Mouse (Mus musculus) limb, embryonic 14.5 days (tissue): Measurements from ENCODE around the gene Mmp15. TPM values are rescaled to one million over a fixed set of nuclear protein-coding genes. Genes with fewer than 3 reads are reported as not detected.
A peak's percentile ranks its signal among the peaks of the same experiment; 100 is the strongest.

Experiments used
- ATAC-seq: fragments of 200-750 bp; cut with Nextera tagmentation; 2 replicates; pipeline ENCODE4 v1.8.0; 2017; ENCODE audit warnings: low read depth, moderate number of reproducible peaks, moderate TSS enrichment; ENCODE audit not compliant: low FRiP score
- DNase-seq: peaks from one replicate; pipeline ENCODE4 v3.0.0-alpha.2; 2015; ENCODE audit warnings: low spot score
- H3K27ac ChIP-seq: fragments of 300-500 bp; sonication (generic); replicated peaks from 2 replicates; pipeline ENCODE4 v1.5.1; 2014; ENCODE audit warnings: low read depth, mild to moderate bottlenecking, low read length, moderate library complexity, mixed read lengths
- H3K27me3 ChIP-seq: fragments of 300-500 bp; sonication (generic); 2 replicates; pipeline ENCODE4 v1.6.1; 2014; ENCODE audit warnings: low read length, mixed read lengths; ENCODE audit not compliant: control insufficient read depth, insufficient read depth
- H3K36me3 ChIP-seq: fragments of 300-500 bp; sonication (generic); 2 replicates; pipeline ENCODE4 v1.6.1; 2014; ENCODE audit warnings: mild to moderate bottlenecking, low read length, moderate library complexity, mixed read lengths; ENCODE audit not compliant: control insufficient read depth, insufficient read depth
- H3K4me1 ChIP-seq: fragments of 300-500 bp; sonication (generic); 2 replicates; pipeline ENCODE4 v1.6.1; 2014; ENCODE audit warnings: antibody characterized with exemption, low read length, mixed read lengths; ENCODE audit not compliant: control insufficient read depth, insufficient read depth
- H3K4me2 ChIP-seq: fragments of 300-500 bp; sonication (generic); replicated peaks from 2 replicates; pipeline ENCODE4 v1.6.1; 2014; ENCODE audit warnings: low read depth, mild to moderate bottlenecking, low read length, moderate library complexity; ENCODE audit not compliant: severe bottlenecking
- H3K4me3 ChIP-seq: fragments of 300-500 bp; sonication (generic); replicated peaks from 2 replicates; pipeline ENCODE4 v1.5.1; 2014; ENCODE audit warnings: low read length
- H3K9ac ChIP-seq: fragments of 300-500 bp; sonication (generic); 2 replicates; pipeline ENCODE4 v1.6.1; 2014; ENCODE audit warnings: mild to moderate bottlenecking, low read depth, low read length, moderate library complexity; ENCODE audit not compliant: severe bottlenecking
- H3K9me3 ChIP-seq: fragments of 300-500 bp; sonication (generic); 2 replicates; pipeline ENCODE4 v1.6.1; 2016; ENCODE audit warnings: low read length; ENCODE audit not compliant: control insufficient read depth
- POLR2A ChIP-seq: fragments of 200-500 bp; IDR thresholded peaks from 2 replicates; pipeline ENCODE4 v1.8.0; 2012; ENCODE audit warnings: inconsistent platforms, mild to moderate bottlenecking, moderate library complexity, borderline replicate concordance; ENCODE audit not compliant: insufficient read depth, insufficient read length; ENCODE audit errors: extremely low read depth
- WGBS: fragments of 180-500 bp; shearing (Covaris S2); extraction: QIAGEN DNeasy Blood & Tissue Kit; methylation state at CpG from one replicate; pipeline ENCODE4 v1.1.7; 2014; 5-methylcytosine and 5-hydroxymethylcytosine counted together
- polyA plus RNA-seq, 2 experiments: library from polyadenylated mRNA; depleted of rRNA in 1 of 2; stranded (reverse) in 1 of 2; unstranded in 1 of 2; fragments of >200 nt; fragmentation: Nextera tagmentation in 1 of 2; extraction: Ambion mirVana in 1 of 2; gene quantifications; 2 replicates each; pipeline versions ENCODE4 v1.2.1 to v1.2.3; 2012 to 2014

The Mmp15 gene
- polyA plus RNA-seq (2012; rRNA removed) (12.6 and 16.9 TPM in 2 replicates), polyA plus RNA-seq (2014; fragmentation: Nextera tagmentation; extraction: Ambion mirVana) (10.5 and 11.8 TPM in 2 replicates)

- peak within 1 kb of the TSS; percentile 68 for H3K9ac ChIP-seq
- H3K27me3 ChIP-seq: peaks cover 12% of the 10 kb centered on the region
- peak within 1 kb of the TSS; percentile 71 for H3K4me3 ChIP-seq
- no peak within 1 kb of the TSS for H3K27ac ChIP-seq
- H3K4me1 ChIP-seq: peaks cover 17% of the 10 kb centered on the region
- H3K9me3 ChIP-seq: no peaks in the 10 kb centered on the region
- ATAC-seq: peak; percentile 60
- DNase-seq: peak; percentile 45
- TF ChIP-seq POLR2A: 0 out of 2 replicates have a peak, but pooled peaks have one; percentile 52
- 0% methylated on average over 34 of the region's 80 CpGs for WGBS
- peak within 1 kb of the TSS; percentile 98 for H3K4me2 ChIP-seq
- no peaks in the 10 kb centered on the region for H3K36me3 ChIP-seq
Observed at GRCm38 (mm10) chr8:95352151-95352870, at the start of gene Mmp15. Gene Mmp15, plus strand, starts transcription at chr8:95352268.

DNA sequence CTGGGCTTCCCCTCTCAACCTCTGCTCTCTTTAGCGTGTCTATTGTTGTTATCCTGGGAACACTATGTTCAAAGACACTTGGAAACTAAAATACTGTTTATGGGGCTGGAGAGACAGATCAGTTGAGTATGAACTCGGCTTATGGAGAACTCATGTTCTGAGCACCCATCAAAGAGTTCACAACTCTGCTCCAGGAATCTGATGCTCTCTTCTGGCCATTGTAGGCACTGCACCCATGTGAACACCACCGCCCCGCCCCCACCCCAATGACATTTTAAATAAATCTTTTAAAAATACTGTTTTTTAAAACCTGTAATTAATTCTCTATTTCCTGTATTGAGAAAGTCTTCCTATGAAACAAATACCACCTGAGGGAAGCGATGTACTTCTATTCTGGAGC lies 49.7 kb upstream of the Mmp15 start:
- 19% methylated on average over 5 of the region's 5 CpGs for WGBS

GRCm38 (mm10) chr8:95305526-95305925 lies 46.5 kb upstream of the Mmp15 start:
- H3K9me3 ChIP-seq: no peaks in the 10 kb centered on the region
- H3K4me3 ChIP-seq: no peak overlapping the region
- H3K4me2 ChIP-seq: no peak overlapping the region
- H3K9ac ChIP-seq: no peak overlapping the region
- no peak for DNase-seq
- H3K27ac ChIP-seq: no peak overlapping the region
- no peaks in the 10 kb centered on the region for H3K36me3 ChIP-seq
- no peak for TF ChIP-seq POLR2A
- no peaks in the 10 kb centered on the region for H3K27me3 ChIP-seq
- 66% methylated on average over 4 of the region's 4 CpGs for WGBS
- no peak for ATAC-seq
- H3K4me1 ChIP-seq: no peaks in the 10 kb centered on the region

More for the DNA sequence above, 49.7 kb upstream of the Mmp15 start:
- ATAC-seq (no peak), DNase-seq (peak; percentile 34)
- no peaks in the 10 kb centered on the region for H3K4me1 ChIP-seq
- no peaks in the 10 kb centered on the region for H3K9me3 ChIP-seq
- no peaks in the 10 kb centered on the region for H3K27me3 ChIP-seq
- H3K36me3 ChIP-seq: no peaks in the 10 kb centered on the region
- no peak overlapping the region for H3K4me3 ChIP-seq
- TF ChIP-seq POLR2A: no peak
- H3K4me2 ChIP-seq: no peak overlapping the region
- H3K27ac ChIP-seq: no peak overlapping the region
- no peak overlapping the region for H3K9ac ChIP-seq

GRCm38 (mm10) chr8:95306431-95306830 lies 45.6 kb upstream of the Mmp15 start, which contains the start of gene Cngb1:
Gene Cngb1, minus strand, starts transcription at chr8:95306585.
- no peaks in the 10 kb centered on the region for H3K36me3 ChIP-seq
- H3K27ac ChIP-seq: no peak within 1 kb of the TSS
- H3K9ac ChIP-seq: no peak within 1 kb of the TSS
- no peaks in the 10 kb centered on the region for H3K4me1 ChIP-seq
- no peak within 1 kb of the TSS for H3K4me3 ChIP-seq
- DNase-seq (no peak), ATAC-seq (no peak)
- WGBS: 27% methylated on average over 6 of the region's 6 CpGs
- no peak within 1 kb of the TSS for H3K4me2 ChIP-seq
- H3K27me3 ChIP-seq: no peaks in the 10 kb centered on the region
- TF ChIP-seq POLR2A: no peak
- H3K9me3 ChIP-seq: no peaks in the 10 kb centered on the region

GRCm38 (mm10) chr8:95310342-95310970 lies 41.6 kb upstream of the Mmp15 start, which contains the start of gene Tepp:
Gene Tepp, plus strand, starts transcription at chr8:95310566.
- H3K9me3 ChIP-seq: no peaks in the 10 kb centered on the region
- ATAC-seq (no peak), DNase-seq (no peak)
- no peaks in the 10 kb centered on the region for H3K4me1 ChIP-seq
- H3K4me3 ChIP-seq: no peak within 1 kb of the TSS
- 33% methylated on average over 6 of the region's 6 CpGs for WGBS
- no peaks in the 10 kb centered on the region for H3K27me3 ChIP-seq
- TF ChIP-seq POLR2A: no peak
- no peak within 1 kb of the TSS for H3K27ac ChIP-seq
- H3K4me2 ChIP-seq: no peak within 1 kb of the TSS
- no peaks in the 10 kb centered on the region for H3K36me3 ChIP-seq
- H3K9ac ChIP-seq: no peak within 1 kb of the TSS
